Mouse (Mus musculus) neural tube, embryonic 14.5 days (tissue): ENCODE results near the gene Plekha7. TPM values are rescaled to one million over a fixed set of nuclear protein-coding genes. Genes with fewer than 3 reads are reported as not detected.

Source experiments
- ATAC-seq: fragments of 200-750 bp; cut with Nextera tagmentation; 2 replicates; pipeline ENCODE4 v1.8.0; 2017; ENCODE audit warnings: low read depth, mild to moderate bottlenecking, moderate TSS enrichment, moderate library complexity
- H3K27ac ChIP-seq: fragments of 300-500 bp; sonication (generic); 2 replicates; pipeline ENCODE4 v1.5.1; 2014; ENCODE audit warnings: low read depth, mild to moderate bottlenecking, control low read depth, low read length, moderate library complexity, mixed read lengths
- H3K27me3 ChIP-seq: fragments of 300-500 bp; sonication (generic); 2 replicates; pipeline ENCODE4 v1.6.1; 2014; ENCODE audit warnings: low read length; ENCODE audit not compliant: control insufficient read depth, insufficient read depth
- H3K36me3 ChIP-seq: fragments of 300-500 bp; sonication (generic); 2 replicates; pipeline ENCODE4 v1.6.1; 2014; ENCODE audit warnings: low read length, mixed read lengths; ENCODE audit not compliant: control insufficient read depth, insufficient read depth
- H3K4me1 ChIP-seq: fragments of 300-500 bp; sonication (generic); 2 replicates; pipeline ENCODE4 v1.6.1; 2014; ENCODE audit warnings: low read length; ENCODE audit not compliant: control insufficient read depth, insufficient read depth
- H3K4me2 ChIP-seq: fragments of 300-500 bp; sonication (generic); 2 replicates; pipeline ENCODE4 v1.6.1; 2014; ENCODE audit warnings: mild to moderate bottlenecking, low read depth, low read length, control low read depth
- H3K4me3 ChIP-seq: fragments of 300-500 bp; sonication (generic); 2 replicates; pipeline ENCODE4 v1.5.1; 2014; ENCODE audit warnings: low read depth, low read length, control low read depth, mixed read lengths
- H3K9ac ChIP-seq: fragments of 300-500 bp; sonication (generic); replicated peaks from 2 replicates; pipeline ENCODE4 v1.6.1; 2014; ENCODE audit warnings: low read depth, mild to moderate bottlenecking, control low read depth, low read length, mixed read lengths
- H3K9me3 ChIP-seq: fragments of 300-500 bp; sonication (generic); 2 replicates; pipeline ENCODE4 v1.6.1; 2016; ENCODE audit warnings: low read length; ENCODE audit not compliant: control insufficient read depth
- WGBS: fragments of 180-500 bp; shearing (Covaris S2); extraction: QIAGEN DNeasy Blood & Tissue Kit; methylation state at CpG from one replicate; pipeline ENCODE4 v1.1.7; 2014; 5-methylcytosine and 5-hydroxymethylcytosine counted together
- polyA plus RNA-seq: library from polyadenylated mRNA; unstranded; fragments of >200 nt; fragmentation: Nextera tagmentation; extraction: Ambion mirVana; gene quantifications from 2 replicates; pipeline ENCODE4 v1.2.1, GENCODE M21; 2014

The Plekha7 gene
- polyA plus RNA-seq, 1 experiment from 2014 or later, result 4.5 TPM

GRCm38 (mm10) chr7:116129374-116129773 is 178.8 kb downstream of the Plekha7 start:
- Histone ChIP-seq H3K4me1 (no peaks in the 10 kb centered on the region; the same call in 1 of the 2 replicates), H3K27me3 (no peaks in the 10 kb centered on the region), H3K36me3 (no peaks in the 10 kb centered on the region), H3K9me3 (no peaks in the 10 kb centered on the region), H3K4me2 (no peak overlapping the region), H3K9ac (no peak overlapping the region), H3K27ac (no peak overlapping the region), H3K4me3 (no peak overlapping the region)
- 81% methylated on average over 10 of the region's 10 CpGs for WGBS
- ATAC-seq, result no peak

GRCm38 (mm10) chr7:116128286-116128685 is 179.9 kb downstream of the Plekha7 start:
- WGBS, result 94% methylated on average over 8 of the region's 8 CpGs
- Histone ChIP-seq H3K4me1 (no peaks in the 10 kb centered on the region; the same call in 1 of the 2 replicates), H3K4me3 (no peak overlapping the region), H3K9ac (no peak overlapping the region), H3K27ac (no peak overlapping the region), H3K9me3 (no peaks in the 10 kb centered on the region), H3K36me3 (no peaks in the 10 kb centered on the region), H3K4me2 (no peak overlapping the region), H3K27me3 (no peaks in the 10 kb centered on the region)
- ATAC-seq, result no peak

GRCm38 (mm10) chr7:116127052-116127451 is 181.1 kb downstream of the Plekha7 start:
- no peak for ATAC-seq
- H3K4me1 ChIP-seq, result no peaks in the 10 kb centered on the region; the same call in 1 of the 2 replicates
- H3K4me2 ChIP-seq, result no peak overlapping the region
- no peak overlapping the region for H3K4me3 ChIP-seq
- no peak overlapping the region for H3K27ac ChIP-seq
- WGBS, result 91% methylated on average over 2 of the region's 2 CpGs
- H3K9ac ChIP-seq, result no peak overlapping the region
- no peaks in the 10 kb centered on the region for H3K36me3 ChIP-seq
- H3K9me3 ChIP-seq, result no peaks in the 10 kb centered on the region
- H3K27me3 ChIP-seq, result no peaks in the 10 kb centered on the region

GRCm38 (mm10) chr7:116125671-116126070 is 182.5 kb downstream of the Plekha7 start:
- no peak for ATAC-seq
- H3K9me3 ChIP-seq, result no peaks in the 10 kb centered on the region
- no peaks in the 10 kb centered on the region for H3K27me3 ChIP-seq
- no peak overlapping the region for H3K4me2 ChIP-seq
- H3K36me3 ChIP-seq, result no peaks in the 10 kb centered on the region
- H3K4me3 ChIP-seq, result no peak overlapping the region
- H3K4me1 ChIP-seq, result no peaks in the 10 kb centered on the region; the same call in 1 of the 2 replicates
- H3K27ac ChIP-seq, result no peak overlapping the region
- 83% methylated on average over 7 of the region's 7 CpGs for WGBS
- H3K9ac ChIP-seq, result no peak overlapping the region

GRCm38 (mm10) chr7:116124057-116124456 is 184.1 kb downstream of the Plekha7 start:
- Histone ChIP-seq H3K27me3 (no peaks in the 10 kb centered on the region), H3K27ac (no peak overlapping the region), H3K4me1 (no peaks in the 10 kb centered on the region; the same call in 1 of the 2 replicates), H3K4me2 (no peak overlapping the region), H3K9me3 (no peaks in the 10 kb centered on the region), H3K4me3 (no peak overlapping the region), H3K9ac (no peak overlapping the region), H3K36me3 (no peaks in the 10 kb centered on the region)
- WGBS, result 92% methylated on average over 12 of the region's 12 CpGs
- no peak for ATAC-seq

GRCm38 (mm10) chr7:116123597-116123985 is 184.6 kb downstream of the Plekha7 start:
- H3K27me3 ChIP-seq, result no peaks in the 10 kb centered on the region
- no peaks in the 10 kb centered on the region; the same call in 1 of the 2 replicates for H3K4me1 ChIP-seq
- no peak overlapping the region for H3K4me2 ChIP-seq
- no peaks in the 10 kb centered on the region for H3K9me3 ChIP-seq
- 95% methylated on average over 2 of the region's 2 CpGs for WGBS
- H3K36me3 ChIP-seq, result no peaks in the 10 kb centered on the region
- no peak overlapping the region for H3K9ac ChIP-seq
- no peak overlapping the region for H3K4me3 ChIP-seq
- H3K27ac ChIP-seq, result no peak overlapping the region
- no peak for ATAC-seq

GRCm38 (mm10) chr7:116122981-116123596 is 185.1 kb downstream of the Plekha7 start:
- H3K9ac ChIP-seq, result no peak overlapping the region
- no peaks in the 10 kb centered on the region for H3K27me3 ChIP-seq

GRCm38 (mm10) chr7:116121202-116121601 is 187.0 kb downstream of the Plekha7 start:
- Histone ChIP-seq H3K4me1 (no peaks in the 10 kb centered on the region; the same call in 1 of the 2 replicates), H3K27ac (no peak overlapping the region), H3K9me3 (no peaks in the 10 kb centered on the region), H3K4me3 (no peak overlapping the region), H3K36me3 (no peaks in the 10 kb centered on the region), H3K4me2 (no peak overlapping the region), H3K9ac (no peak overlapping the region), H3K27me3 (no peaks in the 10 kb centered on the region)
- 40% methylated on average over 11 of the region's 11 CpGs for WGBS
- ATAC-seq, result no peak

More at GRCm38 (mm10) chr7:116122981-116123596, 185.1 kb downstream of the Plekha7 start:
- H3K4me1 ChIP-seq, result no peaks in the 10 kb centered on the region; the same call in 1 of the 2 replicates
- H3K27ac ChIP-seq, result no peak overlapping the region
- H3K9me3 ChIP-seq, result no peaks in the 10 kb centered on the region
- no peaks in the 10 kb centered on the region for H3K36me3 ChIP-seq
- ATAC-seq, result peak; percentile 75; the same call in 1 of the 2 replicates
- WGBS, result 41% methylated on average over 13 of the region's 13 CpGs
- no peak overlapping the region for H3K4me2 ChIP-seq
- H3K4me3 ChIP-seq, result no peak overlapping the region

GRCm38 (mm10) chr7:116120737-116121136 is 187.4 kb downstream of the Plekha7 start:
- ATAC-seq, result no peak
- Histone ChIP-seq H3K9me3 (no peaks in the 10 kb centered on the region), H3K36me3 (no peaks in the 10 kb centered on the region), H3K27ac (no peak overlapping the region), H3K4me2 (no peak overlapping the region), H3K4me1 (no peaks in the 10 kb centered on the region; the same call in 1 of the 2 replicates), H3K27me3 (no peaks in the 10 kb centered on the region), H3K9ac (no peak overlapping the region), H3K4me3 (no peak overlapping the region)
- WGBS, result 86% methylated on average over 4 of the region's 4 CpGs
